Mouse (Mus musculus) thymus, postnatal 25 days (tissue): ENCODE measurements around the gene Dchs2.

ENCODE experiments used
- DNase-seq: peaks from one replicate; pipeline ENCODE4 v3.0.0; 2022

Dchs2 gene

GRCm38 (mm10) chr3:83266009-83266408 lies 138.3 kb downstream of the Dchs2 start:
- no peak for DNase-seq

GRCm38 (mm10) chr3:83270228-83270627 lies 142.5 kb downstream of the Dchs2 start:
- no peak for DNase-seq

GRCm38 (mm10) chr3:83270982-83271381 lies 143.2 kb downstream of the Dchs2 start:
- no peak for DNase-seq

- DNase-seq = peak; percentile 5
These were observed 146.0 kb downstream of the Dchs2 start for GRCm38 (mm10) chr3:83273555-83274244.

- DNase-seq = no peak
These were observed 148.0 kb downstream of the Dchs2 start for GRCm38 (mm10) chr3:83275703-83276102.

GRCm38 (mm10) chr3:83283882-83284281 lies 156.1 kb downstream of the Dchs2 start:
- DNase-seq = no peak

GRCm38 (mm10) chr3:83286975-83287405 lies 159.2 kb downstream of the Dchs2 start:
- no peak for DNase-seq

- DNase-seq = no peak
These were observed 160.5 kb downstream of the Dchs2 start for GRCm38 (mm10) chr3:83288118-83288840.

- DNase-seq = no peak
These were observed 162.7 kb downstream of the Dchs2 start for GRCm38 (mm10) chr3:83290482-83290881.

- DNase-seq = no peak
These were observed 163.2 kb downstream of the Dchs2 start for GRCm38 (mm10) chr3:83290953-83291352.

- DNase-seq = no peak
These were observed 172.1 kb downstream of the Dchs2 start for GRCm38 (mm10) chr3:83299783-83300382.

- no peak for DNase-seq
These were observed 176.1 kb downstream of the Dchs2 start for GRCm38 (mm10) chr3:83303876-83304275.

- DNase-seq = no peak
These were observed 218.2 kb downstream of the Dchs2 start for GRCm38 (mm10) chr3:83345928-83346327.

GRCm38 (mm10) chr3:83368500-83369068 lies 240.8 kb downstream of the Dchs2 start:
- no peak for DNase-seq

GRCm38 (mm10) chr3:83369871-83370270 lies 242.1 kb downstream of the Dchs2 start:
- DNase-seq = no peak

- DNase-seq = no peak
These were observed 246.6 kb downstream of the Dchs2 start for GRCm38 (mm10) chr3:83374333-83374732.

GRCm38 (mm10) chr3:83376834-83377233 lies 249.1 kb downstream of the Dchs2 start:
- DNase-seq = no peak
